22 mouse cellular contexts compared by ENCODE assay signal in the genomic region with DNA sequence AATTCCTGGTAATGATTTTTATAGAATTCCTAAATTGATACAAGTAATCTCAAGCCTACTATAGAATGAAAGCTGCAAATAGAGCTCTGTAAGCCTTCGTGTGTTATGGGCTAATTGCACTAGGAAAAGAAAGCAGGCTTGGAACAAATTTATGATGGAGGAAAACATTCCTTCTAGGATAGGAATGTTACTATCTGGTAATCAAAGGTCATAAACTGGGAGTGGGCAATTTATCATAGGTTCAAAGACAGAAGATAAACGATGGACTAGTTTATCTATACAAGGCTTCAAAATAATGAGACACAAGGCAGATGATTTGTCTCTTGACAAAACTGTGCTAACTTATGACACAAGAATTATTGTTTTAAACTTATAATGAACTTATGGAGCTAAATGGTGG. TPM values are rescaled to one million over a fixed set of nuclear protein-coding genes. Genes with fewer than 3 reads are reported as not detected.
DNase-seq lines count a peak whose midpoint lies in the region; ATAC-seq and TF ChIP-seq lines count a peak whose summit lies in the region.
"Had no signal": no experiment of that assay in that cellular context is flagged by ENCODE, and none has a peak within 500 bp of the region (broad histone marks: within the 10 kb centered on the region; RNA-seq: fewer than 3 reads in every experiment).

No protein-coding gene starts in this region.

- no peaks in the 10 kb centered on the region for H3K36me3 ChIP-seq in kidney, embryonic 14.5 days (ENCODE audit: control insufficient read depth, insufficient read depth, low read length)
- no peaks in the 10 kb centered on the region for H3K36me3 ChIP-seq in kidney, embryonic 15.5 days
- no peaks in the 10 kb centered on the region for H3K36me3 ChIP-seq in kidney, embryonic 16.5 days (ENCODE audit: insufficient read depth, low read length)
- no peaks in the 10 kb centered on the region for H3K36me3 ChIP-seq in kidney, postnatal 0 days (ENCODE audit: insufficient read depth, low read length)
- H3K36me3 ChIP-seq: G1E had no signal

- no peaks in the 10 kb centered on the region for H3K4me1 ChIP-seq in kidney, embryonic 14.5 days (ENCODE audit: control insufficient read depth, insufficient read depth, low read length)
- H3K4me1 ChIP-seq in kidney, embryonic 15.5 days, result no peaks in the 10 kb centered on the region
- no peaks in the 10 kb centered on the region for H3K4me1 ChIP-seq in kidney, embryonic 16.5 days (ENCODE audit: insufficient read depth, low read length)
- no peaks in the 10 kb centered on the region for H3K4me1 ChIP-seq in kidney, postnatal 0 days (replicated peaks; ENCODE audit: insufficient read depth, low read length)

- no peaks in the 10 kb centered on the region for H3K9me3 ChIP-seq in kidney, embryonic 14.5 days (ENCODE audit: control insufficient read depth, low read length)
- no peaks in the 10 kb centered on the region for H3K9me3 ChIP-seq in kidney, embryonic 15.5 days (replicated peaks)
- H3K9me3 ChIP-seq in kidney, embryonic 16.5 days (ENCODE audit: low read length), result no peaks in the 10 kb centered on the region
- H3K9me3 ChIP-seq in kidney, postnatal 0 days (replicated peaks; ENCODE audit: low read length), result no peaks in the 10 kb centered on the region
- H3K9me3 ChIP-seq: G1E had no signal

- H3K27me3 ChIP-seq in kidney, embryonic 14.5 days (ENCODE audit: control insufficient read depth, insufficient read depth, low read length), result no peaks in the 10 kb centered on the region
- no peaks in the 10 kb centered on the region for H3K27me3 ChIP-seq in kidney, embryonic 15.5 days
- no peaks in the 10 kb centered on the region for H3K27me3 ChIP-seq in kidney, embryonic 16.5 days (ENCODE audit: insufficient read depth, low read length)
- no peaks in the 10 kb centered on the region for H3K27me3 ChIP-seq in kidney, postnatal 0 days (ENCODE audit: insufficient read depth, low read length)

- H3K27ac ChIP-seq in kidney, embryonic 14.5 days (ENCODE audit: low read depth, low read length), result peak overlapping the region; percentile 74; the same call in 1 of the 2 replicates
- H3K27ac ChIP-seq in kidney, embryonic 15.5 days, result 0 out of 2 replicates have a peak overlapping the region, but pooled peaks have one; percentile 54
- no peak overlapping the region for H3K27ac ChIP-seq in kidney, embryonic 16.5 days (ENCODE audit: low read length)
- no peak overlapping the region for H3K27ac ChIP-seq in kidney, postnatal 0 days

- peak; percentile 68 for ATAC-seq in kidney, embryonic 14.5 days (ENCODE audit: low FRiP score, low TSS enrichment)
- ATAC-seq in kidney, embryonic 15.5 days (replicated peaks; ENCODE audit: low FRiP score), result peak; percentile 33; the same call in 1 of the 2 replicates
- peak; percentile 65 for ATAC-seq in kidney, embryonic 16.5 days (ENCODE audit: low FRiP score, low TSS enrichment)
- ATAC-seq in kidney, postnatal 0 days (replicated peaks; ENCODE audit: low FRiP score, low read depth), result no peak
- ATAC-seq: activated CD4-positive, CD25-positive, alpha-beta regulatory T cell, adult 4 months; CD4-positive, CD25-positive, alpha-beta regulatory T cell, adult 4 months; Patski had no signal

- H3K4me3 ChIP-seq in kidney, embryonic 14.5 days (ENCODE audit: low read length), result no peak overlapping the region
- no peak overlapping the region for H3K4me3 ChIP-seq in kidney, embryonic 15.5 days (replicated peaks)
- H3K4me3 ChIP-seq in kidney, embryonic 16.5 days (ENCODE audit: low read length), result no peak overlapping the region
- H3K4me3 ChIP-seq in kidney, postnatal 0 days (replicated peaks; ENCODE audit: low read depth, low read length), result no peak overlapping the region

- H3K4me2 ChIP-seq in kidney, embryonic 14.5 days (replicated peaks; ENCODE audit: low read depth, low read length), result no peak overlapping the region
- no peak overlapping the region for H3K4me2 ChIP-seq in kidney, embryonic 15.5 days
- H3K4me2 ChIP-seq in kidney, embryonic 16.5 days (replicated peaks; ENCODE audit: low read depth, low read length), result no peak overlapping the region
- H3K4me2 ChIP-seq in kidney, postnatal 0 days (ENCODE audit: low read length), result no peak overlapping the region

- TF ChIP-seq CTCF in kidney, postnatal 0 days (IDR thresholded peaks at IDR 0.05; ENCODE audit: low read depth), result no peak

- 37% methylated on average over 2 of the region's 2 CpGs for WGBS in kidney, embryonic 14.5 days
- WGBS in kidney, embryonic 15.5 days, result 35% methylated on average over 2 of the region's 2 CpGs
- WGBS in kidney, embryonic 16.5 days, result 41% methylated on average over 2 of the region's 2 CpGs
- WGBS in kidney, postnatal 0 days, result 36% methylated on average over 2 of the region's 2 CpGs

- no peak overlapping the region for H3K9ac ChIP-seq in kidney, embryonic 14.5 days (ENCODE audit: low read depth, low read length)
- no peak overlapping the region for H3K9ac ChIP-seq in kidney, embryonic 15.5 days
- H3K9ac ChIP-seq in kidney, embryonic 16.5 days (replicated peaks; ENCODE audit: low read length), result no peak overlapping the region
- H3K9ac ChIP-seq in kidney, postnatal 0 days (ENCODE audit: low read depth, low read length), result no peak overlapping the region

- DNase-seq in kidney, adult 8-10 months, result no peak
- no peak for DNase-seq in kidney, postnatal 25 days
- no peak for DNase-seq in kidney, postnatal 10 days
- peak; percentile 69 for DNase-seq in kidney, postnatal 0 days (ENCODE audit: low spot score)
- DNase-seq in kidney, adult 9 months, result no peak
- DNase-seq: adrenal gland, adult 2 months; adrenal gland, adult 8-10 months; adrenal gland, postnatal 10 days; adrenal gland, postnatal 14 days; adrenal gland, postnatal 25 days; adrenal gland, postnatal 36 days; B cell, adult 2 months; cerebellum, adult 11 months; cerebellum, adult 11-12 months had no signal

RNA-seq across cellular contexts. Expression of gene Tgm5, which starts 24.3 kb away (rescaled TPM):
- polyA plus RNA-seq in kidney, embryonic 14.5 days (2014; fragmentation: Nextera tagmentation; extraction: Ambion mirVana), result 8.4 and 9.3 TPM in 2 replicates
- 6.8 and 7.8 TPM in 2 replicates for polyA plus RNA-seq in kidney, embryonic 15.5 days (2015; fragmentation: Nextera tagmentation; extraction: Ambion mirVana)
- polyA plus RNA-seq in kidney, embryonic 16.5 days (2015; fragmentation: Nextera tagmentation; extraction: Ambion mirVana), result 5.6 and 6.7 TPM in 2 replicates
- polyA plus RNA-seq in kidney, postnatal 0 days (2015; fragmentation: Nextera tagmentation; extraction: Ambion mirVana), result 0.31 and 0.76 TPM in 2 replicates
- polyA plus RNA-seq: activated CD4-positive, CD25-positive, alpha-beta regulatory T cell, adult 4 months; adrenal gland, adult 2 months; CD4-positive, CD25-positive, alpha-beta regulatory T cell, adult 4 months; G1E had no signal

RNA-seq across cellular contexts. Expression of gene Epb42, which starts 24.4 kb away (rescaled TPM):
- 0.53 and 0.93 TPM in 2 replicates for polyA plus RNA-seq in kidney, embryonic 14.5 days (2014; fragmentation: Nextera tagmentation; extraction: Ambion mirVana)
- 2.2 and 4.1 TPM in 2 replicates for polyA plus RNA-seq in kidney, embryonic 15.5 days (2015; fragmentation: Nextera tagmentation; extraction: Ambion mirVana)
- polyA plus RNA-seq in kidney, embryonic 16.5 days (2015; fragmentation: Nextera tagmentation; extraction: Ambion mirVana), result 0.80 and 1.9 TPM in 2 replicates
- 2.1 TPM in 2 replicates for polyA plus RNA-seq in kidney, postnatal 0 days (2015; fragmentation: Nextera tagmentation; extraction: Ambion mirVana)
- polyA plus RNA-seq: adrenal gland, adult 2 months; C2C12; Patski had no signal

RNA-seq across cellular contexts. Expression of gene Tgm7, which starts 48.3 kb away (rescaled TPM):
- polyA plus RNA-seq in kidney, embryonic 14.5 days (2014; fragmentation: Nextera tagmentation; extraction: Ambion mirVana), result 0.12 and 0.14 TPM in 2 replicates
- 0.17 and 0.25 TPM in 2 replicates for polyA plus RNA-seq in kidney, embryonic 15.5 days (2015; fragmentation: Nextera tagmentation; extraction: Ambion mirVana)
- 0.28 and 0.30 TPM in 2 replicates for polyA plus RNA-seq in kidney, embryonic 16.5 days (2015; fragmentation: Nextera tagmentation; extraction: Ambion mirVana)
- polyA plus RNA-seq in kidney, postnatal 0 days (2015; fragmentation: Nextera tagmentation; extraction: Ambion mirVana), result 0.43 and 0.66 TPM in 2 replicates
- polyA plus RNA-seq: adrenal gland, adult 2 months; C2C12; G1E; Patski had no signal

RNA-seq across cellular contexts. Expression of gene Ccndbp1, which starts 53.1 kb away (rescaled TPM):
- 48.0 and 53.6 TPM in 2 replicates for polyA plus RNA-seq in kidney, embryonic 14.5 days (2014; fragmentation: Nextera tagmentation; extraction: Ambion mirVana)
- 44.9 and 48.6 TPM in 2 replicates for polyA plus RNA-seq in kidney, embryonic 15.5 days (2015; fragmentation: Nextera tagmentation; extraction: Ambion mirVana)
- polyA plus RNA-seq in kidney, embryonic 16.5 days (2015; fragmentation: Nextera tagmentation; extraction: Ambion mirVana), result 49.3 and 55.6 TPM in 2 replicates
- polyA plus RNA-seq in kidney, postnatal 0 days (2015; fragmentation: Nextera tagmentation; extraction: Ambion mirVana), result 53.3 and 54.1 TPM in 2 replicates

Comparison
In these comparisons a context has a peak if more than half of its experiments do, and no peak if none do; other contexts are left out.
1. H3K27ac ChIP-seq: peak in kidney, embryonic 14.5 days (single experiment) and kidney, embryonic 15.5 days (single experiment); none in kidney, embryonic 16.5 days (single experiment) and kidney, postnatal 0 days (single experiment).